7 mouse cellular contexts compared by ENCODE assay signal in genomic region chr19:4113806-4114230, GRCm38 (mm10). TPM values are rescaled to one million over a fixed set of nuclear protein-coding genes. Genes with fewer than 3 reads are reported as not detected.
DNase-seq lines count a peak whose midpoint lies in the region; ATAC-seq and TF ChIP-seq lines count a peak whose summit lies in the region.

No protein-coding gene starts in this region.

- peaks cover 69% of the 10 kb centered on the region for H3K36me3 ChIP-seq in intestine, embryonic 14.5 days (ENCODE audit: control insufficient read depth, insufficient read depth, low read length)
- H3K36me3 ChIP-seq in liver, postnatal 0 days (replicated peaks; ENCODE audit: insufficient read depth, low read length) = peaks cover 64% of the 10 kb centered on the region
- H3K36me3 ChIP-seq in forebrain, embryonic 10.5 days (replicated peaks) = peaks cover 80% of the 10 kb centered on the region

- H3K9ac ChIP-seq in intestine, embryonic 14.5 days (ENCODE audit: low read length) = no peak overlapping the region
- peak overlapping the region; percentile 47 for H3K9ac ChIP-seq in liver, postnatal 0 days (replicated peaks)

- H3K27me3 ChIP-seq in intestine, embryonic 14.5 days (replicated peaks; ENCODE audit: control insufficient read depth, insufficient read depth, low read length) = no peaks in the 10 kb centered on the region
- H3K27me3 ChIP-seq in liver, postnatal 0 days (ENCODE audit: insufficient read depth, low read length) = no peaks in the 10 kb centered on the region
- no peaks in the 10 kb centered on the region for H3K27me3 ChIP-seq in forebrain, embryonic 10.5 days (ENCODE audit: poor library complexity, severe bottlenecking)

- DNase-seq in adipocyte (ENCODE audit: low spot score) = peak; percentile 76
- DNase-seq in intestine, embryonic 14.5 days (ENCODE audit: low spot score) = peak; percentile 65
- DNase-seq in liver, postnatal 0 days = peak; percentile 64
- DNase-seq in thymus, postnatal 14 days = peak; percentile 52
- DNase-seq in left cerebral cortex, postnatal 36 days (ENCODE audit: low spot score in 2 of 2) = no peak
- no peak for DNase-seq in forebrain, embryonic 10.5 days (ENCODE audit: extremely low spot score, low spot score)

- H3K4me3 ChIP-seq in intestine, embryonic 14.5 days (ENCODE audit: low read depth, low read length) = no peak overlapping the region
- 0 out of 2 replicates have a peak overlapping the region, but pooled peaks have one; percentile 1 for H3K4me3 ChIP-seq in liver, postnatal 0 days (ENCODE audit: low read depth, low read length)
- no peak overlapping the region for H3K4me3 ChIP-seq in forebrain, embryonic 10.5 days

- H3K4me2 ChIP-seq in intestine, embryonic 14.5 days (ENCODE audit: low read length) = 0 out of 2 replicates have a peak overlapping the region, but pooled peaks have one; percentile 9
- H3K4me2 ChIP-seq in liver, postnatal 0 days (ENCODE audit: low read depth, low read length) = peak overlapping the region; percentile 57

- H3K27ac ChIP-seq in intestine, embryonic 14.5 days (ENCODE audit: low read depth) = peak overlapping the region; percentile 24; the same call in 1 of the 2 replicates
- peak overlapping the region; percentile 90 for H3K27ac ChIP-seq in liver, postnatal 0 days (ENCODE audit: low read depth)
- no peak overlapping the region for H3K27ac ChIP-seq in forebrain, embryonic 10.5 days

- ATAC-seq in CD4-positive, CD25-positive, alpha-beta regulatory T cell, adult 4 months = peak; percentile 84
- ATAC-seq in intestine, embryonic 14.5 days (replicated peaks; ENCODE audit: low FRiP score, low TSS enrichment, low read depth) = peak; percentile 73
- peak; percentile 44 for ATAC-seq in liver, postnatal 0 days

- TF ChIP-seq CTCF in liver, postnatal 0 days (IDR thresholded peaks at IDR 0.05; ENCODE audit: low read depth) = no peak

- intact Hi-C loops in left cerebral cortex, postnatal 36 days (cut with DNase I) = no loop called here

- WGBS in intestine, embryonic 14.5 days = 22% methylated on average over 5 of the region's 5 CpGs
- WGBS in liver, postnatal 0 days (ENCODE audit: insufficient replicate concordance) = 11% methylated on average over 5 of the region's 5 CpGs
- 74% methylated on average over 5 of the region's 5 CpGs for WGBS in forebrain, embryonic 10.5 days

- H3K9me3 ChIP-seq in intestine, embryonic 14.5 days (ENCODE audit: control insufficient read depth, low read length) = no peaks in the 10 kb centered on the region
- H3K9me3 ChIP-seq in liver, postnatal 0 days (ENCODE audit: low read length) = no peaks in the 10 kb centered on the region
- no peaks in the 10 kb centered on the region for H3K9me3 ChIP-seq in forebrain, embryonic 10.5 days

- peaks cover 9% of the 10 kb centered on the region; the same call in 1 of the 2 replicates for H3K4me1 ChIP-seq in intestine, embryonic 14.5 days (replicated peaks; ENCODE audit: control insufficient read depth, insufficient read depth, low read length)
- H3K4me1 ChIP-seq in liver, postnatal 0 days (ENCODE audit: insufficient read depth) = peaks cover 29% of the 10 kb centered on the region
- peaks cover 4% of the 10 kb centered on the region for H3K4me1 ChIP-seq in forebrain, embryonic 10.5 days

- no peak for TF ChIP-seq EP300 in liver, postnatal 0 days (IDR thresholded peaks at IDR 0.05; ENCODE audit: low read depth)

RNA-seq across cellular contexts. Expression of gene Aip, which starts 11.8 kb away (rescaled TPM):
- polyA plus RNA-seq in CD4-positive, CD25-positive, alpha-beta regulatory T cell, adult 4 months (2017; shearing (Covaris generic)) = 100 to 1,000 TPM; 179 to 208 TPM
- 89.7 and 96.0 TPM in 2 replicates for polyA plus RNA-seq in intestine, embryonic 14.5 days (2014; fragmentation: Nextera tagmentation; extraction: Ambion mirVana)
- 23.1 and 26.8 TPM in 2 replicates for polyA plus RNA-seq in liver, postnatal 0 days (2015; fragmentation: Nextera tagmentation; extraction: Ambion mirVana)
- total RNA-seq in left cerebral cortex, postnatal 36 days (2021) = 100 to 1,000 TPM; 106 to 133 TPM
- 55.2 and 56.5 TPM in 2 replicates for polyA plus RNA-seq in forebrain, embryonic 10.5 days (2016; fragmentation: Nextera tagmentation; extraction: Ambion mirVana)

RNA-seq across cellular contexts. Expression of gene Pitpnm1, which starts 14.0 kb away (rescaled TPM):
- 100 to 1,000 TPM in 1 of 2 experiments, 10 to 100 TPM in 1; 98.7 to 113 TPM for polyA plus RNA-seq in CD4-positive, CD25-positive, alpha-beta regulatory T cell, adult 4 months (2017; shearing (Covaris generic))
- polyA plus RNA-seq in intestine, embryonic 14.5 days (2014; fragmentation: Nextera tagmentation; extraction: Ambion mirVana) = 13.3 and 14.3 TPM in 2 replicates
- polyA plus RNA-seq in liver, postnatal 0 days (2015; fragmentation: Nextera tagmentation; extraction: Ambion mirVana) = 6.6 and 7.4 TPM in 2 replicates
- 100 to 1,000 TPM; 202 to 203 TPM for total RNA-seq in left cerebral cortex, postnatal 36 days (2021)
- 12.1 and 15.8 TPM in 2 replicates for polyA plus RNA-seq in forebrain, embryonic 10.5 days (2016; fragmentation: Nextera tagmentation; extraction: Ambion mirVana)

RNA-seq across cellular contexts. Expression of gene Cdk2ap2, which starts 16.8 kb away (rescaled TPM):
- polyA plus RNA-seq in CD4-positive, CD25-positive, alpha-beta regulatory T cell, adult 4 months (2017; shearing (Covaris generic)) = 100 to 1,000 TPM; 328 to 403 TPM
- polyA plus RNA-seq in intestine, embryonic 14.5 days (2014; fragmentation: Nextera tagmentation; extraction: Ambion mirVana) = 87.4 and 103 TPM in 2 replicates
- 91.2 and 91.9 TPM in 2 replicates for polyA plus RNA-seq in liver, postnatal 0 days (2015; fragmentation: Nextera tagmentation; extraction: Ambion mirVana)
- total RNA-seq in left cerebral cortex, postnatal 36 days (2021) = 10 to 100 TPM; 28.8 to 34.1 TPM
- polyA plus RNA-seq in forebrain, embryonic 10.5 days (2016; fragmentation: Nextera tagmentation; extraction: Ambion mirVana) = 85.8 and 86.6 TPM in 2 replicates

RNA-seq across cellular contexts. Expression of gene Gpr152, which starts 25.8 kb away (rescaled TPM):
- under 1 TPM in 1 of 2 experiments, not detected in 1; 0.29 TPM for polyA plus RNA-seq in CD4-positive, CD25-positive, alpha-beta regulatory T cell, adult 4 months (2017; shearing (Covaris generic))
- polyA plus RNA-seq in intestine, embryonic 14.5 days (2014; fragmentation: Nextera tagmentation; extraction: Ambion mirVana) = not detected in 2 replicates
- polyA plus RNA-seq in liver, postnatal 0 days (2015; fragmentation: Nextera tagmentation; extraction: Ambion mirVana) = not detected in 2 replicates
- total RNA-seq in left cerebral cortex, postnatal 36 days (2021) = not detected
- polyA plus RNA-seq in forebrain, embryonic 10.5 days (2016; fragmentation: Nextera tagmentation; extraction: Ambion mirVana) = not detected in 2 replicates

RNA-seq across cellular contexts. Expression of gene Cabp4, which starts 30.0 kb away (rescaled TPM):
- under 1 TPM; 0.79 to 0.92 TPM for polyA plus RNA-seq in CD4-positive, CD25-positive, alpha-beta regulatory T cell, adult 4 months (2017; shearing (Covaris generic))
- polyA plus RNA-seq in intestine, embryonic 14.5 days (2014; fragmentation: Nextera tagmentation; extraction: Ambion mirVana) = 0.08 TPM in 1 of 2 replicates, not detected in the other
- 0.11 and 0.15 TPM in 2 replicates for polyA plus RNA-seq in liver, postnatal 0 days (2015; fragmentation: Nextera tagmentation; extraction: Ambion mirVana)
- not detected for total RNA-seq in left cerebral cortex, postnatal 36 days (2021)
- not detected in 2 replicates for polyA plus RNA-seq in forebrain, embryonic 10.5 days (2016; fragmentation: Nextera tagmentation; extraction: Ambion mirVana)

Comparison
In these comparisons a context has a peak if more than half of its experiments do, and no peak if none do; other contexts are left out.
1. DNase-seq: peak in adipocyte (single experiment), intestine, embryonic 14.5 days (single experiment), liver, postnatal 0 days (single experiment) and thymus, postnatal 14 days (single experiment); none in left cerebral cortex, postnatal 36 days (0 of 2) and forebrain, embryonic 10.5 days (single experiment).
2. Peak in every context shown above with its lines, with median percentiles within 50 percentile points of each other: ATAC-seq.